Mouse (Mus musculus): Measurements from ENCODE around the gene Nr1i3. TPM values are rescaled to one million over a fixed set of nuclear protein-coding genes. Genes with fewer than 3 reads are reported as not detected.
"Not testable (repeated sequence)": the region's sequence is repeated elsewhere in the genome, so short reads cannot be mapped to it uniquely, and the experiment has no call there.

Nr1i3 gene
- total RNA-seq, 2 experiments from 2014 or later = not detected

DNA sequence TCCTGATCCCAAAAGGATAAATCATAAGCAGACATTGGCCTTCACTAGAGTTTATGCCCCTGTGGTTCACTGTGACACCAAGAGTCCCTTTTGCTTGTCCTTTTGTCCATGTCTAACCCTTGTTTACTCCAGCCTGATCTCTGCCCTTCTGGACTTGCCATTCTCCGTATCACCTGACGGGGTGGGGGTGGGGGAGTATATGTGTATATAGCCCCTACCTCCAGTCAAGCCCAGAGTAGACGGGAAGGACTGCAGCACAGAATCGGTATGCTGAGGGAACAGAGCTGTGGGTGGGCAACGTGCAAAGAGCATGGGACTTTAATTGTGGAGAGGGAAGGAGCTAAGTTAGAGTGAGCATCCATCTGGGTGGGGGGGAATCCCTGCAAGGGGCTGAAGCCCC, 11.1 kb downstream of the Nr1i3 start, which contains the start of gene Apoa2:
Gene Apoa2, plus strand, starts transcription at position 198 of the 400 bp plus-strand sequence.
- intact Hi-C loops (cut with DNase I) = loop anchor here (2.0 kb wide), 1 partner anchor 56 kb away; the partner anchor contains the start of gene Ppox

DNA sequence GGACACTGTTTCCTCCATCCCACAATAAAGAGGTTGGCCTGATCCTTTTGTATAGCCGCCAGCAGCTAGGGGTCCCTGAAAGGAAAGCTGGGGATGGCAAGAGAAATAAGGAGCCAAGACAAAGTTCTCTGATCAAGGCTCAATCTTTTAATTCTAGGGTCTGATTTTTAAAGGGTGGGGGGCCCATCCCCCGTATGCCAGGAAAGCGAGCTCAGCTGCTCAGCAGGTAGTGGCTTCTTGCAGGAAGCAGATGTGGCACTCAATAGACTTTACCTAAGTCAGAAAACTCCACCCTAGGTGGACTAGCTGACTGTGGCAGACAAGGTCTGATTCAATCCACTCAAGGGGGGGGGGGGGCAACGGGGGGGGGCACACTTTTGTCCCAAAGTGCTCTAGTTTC, 13.0 kb downstream of the Nr1i3 start:
- intact Hi-C loops (cut with DNase I) = loop anchor here (1.0 kb wide), 1 partner anchor 13 kb away; no protein-coding TSS in a partner anchor
- DNase-seq = no peak

More for the DNA sequence above, 11.1 kb downstream of the Nr1i3 start, which contains the start of gene Apoa2:
- no peak for DNase-seq

DNA sequence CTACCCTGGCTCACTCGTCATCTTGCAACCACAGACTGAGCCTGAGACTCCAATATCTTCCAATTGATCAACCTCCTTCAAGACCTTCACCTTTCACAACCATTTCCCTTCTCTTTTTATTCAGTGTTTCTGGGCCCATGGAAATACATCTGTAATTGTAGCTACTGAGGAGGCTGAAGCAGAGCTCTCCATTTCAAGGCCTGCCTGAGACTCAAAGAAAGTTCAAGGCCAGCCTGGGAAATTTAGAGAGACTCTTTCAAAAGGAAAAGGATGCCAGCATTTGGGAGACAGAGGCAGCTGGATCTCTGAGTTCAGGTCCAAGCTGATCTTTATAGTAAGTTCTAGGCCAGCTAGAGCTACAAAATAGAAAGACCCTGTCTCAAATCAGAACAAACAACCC, 14.1 kb downstream of the Nr1i3 start:
- no peak for DNase-seq
- intact Hi-C loops (cut with DNase I) = no loop called here

DNA sequence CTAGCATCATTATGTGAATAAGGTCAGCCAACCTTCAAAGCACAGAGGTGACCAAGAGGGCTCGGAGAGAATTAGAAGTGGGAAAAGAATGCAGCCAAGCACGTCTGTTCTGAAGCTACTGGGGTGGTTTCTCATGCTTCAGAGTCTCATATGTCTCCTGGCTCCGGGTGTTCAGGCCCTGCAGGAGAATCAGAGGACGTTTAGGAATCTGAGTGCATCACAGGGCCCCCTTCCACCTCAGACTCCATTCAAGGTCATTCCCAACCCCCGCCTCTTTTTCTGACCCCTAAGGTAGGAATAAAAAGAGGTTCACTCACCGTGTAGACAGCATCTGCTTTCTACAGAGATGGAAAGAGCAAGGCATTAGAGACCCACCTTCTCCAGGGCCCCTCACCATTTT, 16.0 kb downstream of the Nr1i3 start:
- intact Hi-C loops (cut with DNase I) = no loop called here
- DNase-seq = no peak

DNA sequence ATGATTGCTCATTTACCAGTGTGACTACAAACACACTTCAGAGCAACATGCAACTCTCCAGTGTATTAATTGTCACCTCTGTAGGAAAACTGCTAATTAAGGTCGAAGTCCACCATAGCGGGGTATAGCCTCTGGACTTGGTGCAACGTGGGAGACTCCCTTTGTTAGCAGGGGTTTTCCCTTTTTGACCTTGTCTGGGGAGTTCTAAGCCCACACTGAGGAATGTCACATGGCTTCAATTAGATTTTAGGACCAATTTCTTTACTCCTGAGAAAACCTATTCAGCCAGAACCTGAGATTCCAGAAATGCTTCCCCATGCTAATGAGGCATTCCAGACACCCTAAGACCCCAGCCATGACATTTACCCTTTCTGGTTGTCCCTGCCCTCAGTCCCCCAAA, 16.4 kb downstream of the Nr1i3 start:
- intact Hi-C loops (cut with DNase I) = no loop called here

DNA sequence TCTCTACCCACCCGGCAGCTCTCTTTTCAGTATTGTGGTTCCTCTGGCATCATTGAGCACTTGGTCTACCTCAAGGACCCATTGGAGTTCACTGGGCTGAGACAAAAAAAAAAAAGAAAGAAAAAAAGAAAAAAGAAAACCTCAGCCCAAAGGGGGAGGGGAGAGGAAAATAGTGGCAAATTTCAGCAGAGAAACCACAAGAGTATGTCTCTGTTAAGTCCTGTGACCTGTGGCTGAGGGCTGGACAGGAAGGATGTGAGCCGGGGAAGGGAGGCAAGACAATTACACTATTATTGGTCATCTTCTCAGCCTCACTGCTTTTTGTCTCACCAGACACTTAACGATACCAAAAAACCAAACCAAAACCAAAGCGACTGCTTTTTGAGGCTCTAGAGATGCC, 18.1 kb downstream of the Nr1i3 start:
- no peak for DNase-seq

More for the DNA sequence above, 16.4 kb downstream of the Nr1i3 start:
- no peak for DNase-seq

DNA sequence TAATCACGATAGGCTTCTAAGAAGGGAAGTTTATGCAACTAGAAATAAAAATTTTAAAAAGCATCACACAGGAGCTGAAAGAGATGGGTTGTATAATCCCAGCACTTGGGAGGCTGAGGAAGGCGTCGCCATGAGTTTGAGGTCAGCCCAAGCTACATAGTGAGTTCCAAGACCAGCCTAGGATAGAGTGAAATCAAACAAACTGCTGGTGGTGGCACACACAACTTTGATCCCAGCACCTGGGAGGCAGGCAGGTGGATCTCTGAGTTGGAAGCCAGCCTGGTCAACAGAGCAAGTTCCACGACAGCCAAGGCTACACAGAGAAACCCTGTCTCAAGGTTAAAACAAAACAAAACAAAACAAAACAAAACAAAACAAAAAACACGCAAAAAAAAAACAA, 18.6 kb downstream of the Nr1i3 start:
- intact Hi-C loops (cut with DNase I) = no loop called here
- DNase-seq = no peak

More for the DNA sequence above, 18.1 kb downstream of the Nr1i3 start:
- intact Hi-C loops (cut with DNase I) = no loop called here

DNA sequence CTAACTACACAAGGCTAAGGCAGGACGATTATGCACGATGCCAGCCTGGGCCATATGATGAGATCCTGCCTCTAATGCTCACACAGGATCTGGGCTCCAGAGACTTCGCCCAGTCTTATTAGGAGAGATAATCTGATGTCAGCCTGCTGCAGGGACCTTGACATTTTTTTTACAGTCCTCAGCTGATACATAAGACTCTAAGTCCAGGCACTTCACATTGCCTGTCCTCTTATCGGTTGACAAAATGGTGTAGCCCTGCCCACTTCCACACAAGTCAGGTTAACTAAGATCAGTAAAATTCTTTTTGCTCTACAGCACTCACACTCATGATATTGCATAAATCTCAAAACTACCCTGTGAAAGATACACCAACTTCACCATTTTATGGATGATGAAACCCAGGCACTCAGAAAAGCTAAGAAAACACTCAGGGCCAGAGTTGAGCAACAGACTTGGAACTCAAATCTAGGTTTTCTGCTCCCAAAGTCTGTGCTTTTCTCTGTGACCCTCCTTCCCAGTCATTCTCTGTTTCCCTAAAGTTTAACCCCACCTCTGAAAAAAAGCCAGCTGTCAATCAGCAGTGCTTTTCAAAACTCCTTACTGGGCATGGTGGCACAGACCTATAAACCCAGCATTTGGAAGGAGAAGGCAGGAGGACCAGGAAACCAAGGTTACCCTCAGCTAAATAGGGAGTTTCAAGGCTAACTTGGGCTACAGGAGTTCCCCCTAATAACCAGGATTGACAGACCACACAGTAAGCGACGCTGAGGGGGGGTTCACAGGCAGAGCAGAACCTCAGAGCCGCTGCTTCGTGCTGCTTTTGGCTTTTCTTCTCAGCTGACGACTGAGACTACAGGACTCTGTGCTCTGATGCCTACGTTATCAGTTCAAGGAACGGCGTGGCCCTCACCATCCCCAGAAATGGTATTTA, 19.3 kb downstream of the Nr1i3 start:
- intact Hi-C loops (cut with DNase I) = no loop called here
- DNase-seq = no peak

DNA sequence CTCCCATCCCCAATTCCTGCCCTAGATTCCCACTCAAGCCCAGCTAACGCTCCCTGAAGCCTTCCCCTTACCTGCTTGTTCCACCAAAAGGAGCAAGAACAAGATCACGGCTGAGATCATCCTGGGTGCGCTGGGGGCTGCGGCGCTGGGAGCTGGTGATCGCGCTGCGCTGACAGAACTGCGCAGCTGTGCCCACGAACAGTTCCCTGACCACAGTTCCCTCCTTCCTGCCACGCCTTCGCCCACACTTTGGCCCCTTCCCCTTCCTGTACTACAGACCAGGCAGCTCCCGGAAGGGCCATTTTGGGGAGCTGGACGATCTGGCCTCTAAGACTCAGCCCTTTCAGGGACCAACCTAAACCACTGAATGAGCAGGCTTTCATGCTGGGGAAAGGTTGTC, 20.4 kb downstream of the Nr1i3 start, which contains the start of gene Fcer1g:
Gene Fcer1g, minus strand, starts transcription at position 240 of the 400 bp plus-strand sequence.
- DNase-seq = no peak
- intact Hi-C loops (cut with DNase I) = no loop called here

DNA sequence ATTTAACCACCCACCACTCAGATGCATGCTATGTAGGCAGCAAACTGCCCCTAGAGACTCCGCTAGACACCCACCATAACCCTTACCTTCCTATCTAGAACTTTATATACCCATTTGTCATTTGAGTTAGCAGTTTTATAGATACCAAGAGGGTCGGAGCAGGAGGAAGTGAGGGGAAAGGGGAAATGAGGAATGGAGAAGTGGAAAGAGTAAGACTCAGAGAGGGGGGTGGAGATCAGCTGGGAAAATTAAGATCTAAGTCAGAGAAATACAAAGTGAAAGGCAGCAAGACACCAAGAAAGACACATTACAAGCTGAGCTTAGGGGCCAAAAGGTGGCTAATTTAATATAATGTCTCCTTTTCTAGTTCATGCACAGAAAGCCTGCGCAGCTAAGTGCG, 20.8 kb downstream of the Nr1i3 start:
- intact Hi-C loops (cut with DNase I) = no loop called here
- no peak for DNase-seq

DNA sequence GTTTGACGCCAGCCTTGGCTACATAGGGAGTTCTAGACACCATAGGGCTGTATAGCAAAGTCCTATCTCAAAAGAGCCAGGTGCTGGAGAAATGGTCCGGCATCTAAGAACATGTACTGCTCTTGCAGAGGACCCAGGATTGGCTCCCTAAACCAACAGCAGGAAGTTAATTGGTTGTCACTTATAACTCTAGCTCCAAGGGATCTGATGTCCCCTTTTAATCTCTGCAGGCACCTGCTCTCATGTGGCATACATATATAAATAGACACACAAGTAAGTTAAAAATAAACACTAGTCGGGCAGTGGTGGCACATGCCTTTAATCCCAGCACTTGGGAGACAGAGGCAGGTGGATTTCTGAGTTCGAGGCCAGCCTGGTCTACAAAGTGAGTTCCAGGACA, 22.0 kb downstream of the Nr1i3 start:
- no peak for DNase-seq
- intact Hi-C loops (cut with DNase I) = loop anchor here (5.0 kb wide), 1 partner anchor 118 kb away; no protein-coding TSS in a partner anchor

DNA sequence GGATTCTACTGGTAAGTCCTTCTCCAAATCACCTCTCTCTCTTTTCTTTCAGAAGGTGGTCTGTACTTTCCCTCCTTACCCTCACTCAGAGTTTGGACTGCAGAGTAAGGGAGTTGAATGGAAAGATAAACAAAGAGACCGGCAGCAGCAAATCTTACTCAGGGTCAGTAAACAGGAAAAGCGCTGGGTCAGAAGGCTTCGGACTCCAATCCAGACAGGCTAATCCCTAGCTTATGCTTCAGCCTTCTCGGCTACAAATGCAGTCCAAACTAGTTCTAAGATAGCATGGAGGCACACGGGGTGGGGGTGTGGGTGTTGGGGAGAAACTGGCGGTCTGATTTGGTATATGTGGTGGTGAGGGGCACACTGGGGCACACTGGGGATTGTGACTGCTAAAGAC, 23.7 kb downstream of the Nr1i3 start:
- intact Hi-C loops (cut with DNase I) = loop anchor here (5.0 kb wide), 1 partner anchor 120 kb away; no protein-coding TSS in a partner anchor
- no peak for DNase-seq

DNA sequence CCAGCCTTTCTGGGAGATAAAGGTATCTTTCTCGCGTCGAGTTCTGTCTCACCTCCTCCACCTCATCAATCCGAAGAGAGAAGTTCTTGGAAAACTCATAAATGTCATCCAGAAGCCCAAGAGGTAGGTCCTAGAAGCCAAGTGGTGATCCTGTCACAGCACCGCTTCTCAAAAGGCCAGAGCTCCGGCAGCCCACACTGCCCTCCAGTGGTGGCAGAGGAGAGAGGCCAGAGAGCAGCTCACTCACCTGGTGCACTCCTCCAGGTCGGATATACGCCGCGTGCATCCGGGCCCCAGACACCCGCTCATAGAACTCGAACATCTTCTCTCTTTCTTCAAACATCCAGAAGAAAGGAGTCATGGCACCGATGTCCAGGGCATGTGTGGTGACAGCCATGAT, 24.7 kb downstream of the Nr1i3 start:
- intact Hi-C loops (cut with DNase I) = loop anchor here (5.0 kb wide), 1 partner anchor 121 kb away; no protein-coding TSS in a partner anchor
- DNase-seq = peak; percentile 67 to 74

DNA sequence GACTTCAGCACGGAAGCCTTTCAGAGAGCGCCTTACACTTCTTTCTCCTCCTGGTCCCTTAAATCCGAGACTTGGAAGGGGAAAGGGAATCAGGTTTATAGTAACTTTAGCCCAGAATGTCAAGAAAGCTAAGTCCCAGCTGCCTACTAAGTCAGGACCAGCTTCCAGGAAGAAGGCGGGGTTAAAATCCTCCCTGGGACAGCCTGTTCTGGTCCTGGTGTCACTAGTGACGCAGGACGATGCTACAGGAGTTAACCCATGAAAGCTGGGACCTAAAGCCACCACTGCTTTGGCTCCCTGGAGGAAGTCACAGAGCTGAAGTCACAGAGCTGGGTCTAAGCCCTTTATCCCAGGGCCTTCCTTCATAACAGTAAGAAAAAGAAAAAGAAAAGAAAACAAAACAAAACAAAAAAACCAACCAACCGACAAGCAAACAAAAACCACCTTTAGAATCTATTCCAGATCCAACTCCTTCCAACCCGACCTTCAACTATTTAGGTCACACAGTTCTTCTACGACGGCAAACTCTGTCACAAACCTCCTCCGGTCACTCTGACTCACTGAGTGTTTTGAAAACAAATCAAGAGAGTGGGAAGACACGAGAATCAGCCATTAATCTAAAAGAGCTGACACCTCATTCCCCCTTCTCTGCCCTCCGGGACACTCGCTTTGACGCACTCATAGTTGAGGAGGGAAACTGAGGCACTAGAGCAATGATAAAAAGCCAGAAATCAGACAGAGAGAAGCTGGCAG, 26.4 kb downstream of the Nr1i3 start:
- intact Hi-C loops (cut with DNase I) = loop anchor here (1.0 to 5.0 kb wide), 2 partner anchors 14 to 123 kb away; no protein-coding TSS in a partner anchor

DNA sequence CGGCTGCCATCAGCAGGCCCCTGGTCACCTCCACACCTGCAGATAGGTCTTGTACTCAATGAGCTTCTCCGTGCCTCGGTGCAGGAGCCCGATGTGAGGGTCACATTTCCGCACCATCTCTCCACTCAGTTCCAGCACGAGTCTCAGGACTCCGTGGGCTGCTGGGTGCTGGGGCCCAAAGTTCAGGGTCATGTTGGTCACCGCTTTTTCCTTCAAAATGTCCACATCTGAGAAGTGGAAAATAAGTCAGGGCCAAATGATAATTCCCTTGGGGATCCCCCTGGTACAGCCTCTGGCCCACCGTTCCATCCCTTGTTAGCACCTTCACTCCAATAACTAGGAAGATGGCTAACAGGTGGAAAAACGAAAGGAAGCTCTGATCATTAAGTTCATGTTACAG, 27.1 kb downstream of the Nr1i3 start:
- intact Hi-C loops (cut with DNase I) = no loop called here
- no peak for DNase-seq

More for the DNA sequence above, 26.4 kb downstream of the Nr1i3 start:
- peak; percentile 68 for DNase-seq

DNA sequence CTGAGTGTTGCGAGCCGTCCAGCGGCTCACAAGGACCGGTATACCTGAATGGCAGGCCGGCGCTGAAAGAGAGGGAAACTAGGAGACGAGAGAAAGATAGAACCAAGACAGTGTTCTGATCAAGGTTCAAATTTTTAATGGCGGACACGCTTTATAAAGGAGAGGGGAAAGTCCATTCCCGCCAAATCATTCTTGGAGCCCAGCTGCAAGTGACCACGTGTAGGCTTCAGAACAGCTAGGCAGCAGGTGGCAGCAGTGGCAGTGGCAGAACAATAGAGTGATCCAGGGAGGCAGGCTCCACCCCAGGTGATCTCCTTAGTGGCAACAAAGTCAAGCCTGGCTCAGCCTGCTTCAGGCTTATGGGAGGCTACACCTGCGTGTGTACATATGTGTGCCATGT, 28.2 kb downstream of the Nr1i3 start:
- DNase-seq; intact Hi-C loops (cut with DNase I): not testable (repeated sequence)

DNA sequence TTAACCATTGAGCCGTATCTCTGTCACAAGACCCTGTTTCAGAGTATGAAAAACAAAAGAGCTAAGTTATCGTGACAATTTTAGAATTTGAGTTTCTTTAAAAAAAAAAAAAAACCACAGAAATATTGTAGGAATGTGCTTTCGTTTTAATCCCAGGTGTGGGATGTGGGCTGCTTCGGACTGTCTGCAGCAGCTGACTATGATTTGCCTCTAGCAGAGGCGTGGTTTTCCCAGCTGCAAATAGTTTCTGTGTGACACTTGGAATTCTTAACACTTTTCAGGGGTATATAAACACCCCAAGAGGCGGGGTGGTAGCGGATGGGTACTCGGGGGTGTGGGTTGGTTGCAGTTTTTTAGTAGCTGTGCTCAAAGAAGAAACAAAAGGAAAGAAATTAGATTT, 31.6 kb downstream of the Nr1i3 start:
- DNase-seq = no peak
- intact Hi-C loops (cut with DNase I) = loop anchor here (2.0 kb wide), 1 partner anchor 23 kb away; the partner anchor contains the start of gene Tomm40l

DNA sequence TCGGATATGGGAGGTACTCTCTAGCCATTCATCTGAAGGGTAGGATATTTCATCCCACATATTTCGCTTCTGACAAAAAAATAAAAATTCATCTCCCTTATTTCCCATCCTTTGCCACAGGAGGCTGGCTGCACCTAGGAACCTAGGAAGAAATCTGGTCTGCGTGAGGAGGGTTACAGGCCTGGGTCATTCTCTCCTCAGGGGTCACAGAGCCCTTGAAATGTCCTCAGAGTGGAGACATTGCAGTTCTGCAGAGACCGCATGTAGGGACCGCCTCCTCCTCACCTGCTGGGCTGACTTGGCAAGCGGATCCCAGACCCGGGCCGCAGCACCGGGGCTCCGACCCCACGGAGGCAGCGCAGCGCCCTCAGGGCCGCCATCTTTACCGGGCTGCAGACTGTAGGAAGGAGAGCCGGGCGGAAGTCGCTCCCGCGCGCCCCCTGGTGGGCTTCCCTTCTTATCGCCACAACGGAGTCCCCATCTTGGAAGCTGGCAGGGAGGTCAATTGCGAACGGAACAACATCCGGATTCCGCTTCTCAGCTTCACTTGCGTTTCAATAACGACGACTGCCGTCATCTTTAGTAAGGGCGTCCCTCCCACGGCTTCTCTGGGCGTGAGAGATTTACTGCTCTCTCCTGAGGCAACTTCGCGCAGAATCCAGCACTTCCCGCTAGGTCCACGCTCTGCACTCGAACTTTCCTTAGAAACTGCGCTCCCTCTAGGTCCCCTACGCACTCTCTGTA, 33.1 kb downstream of the Nr1i3 start:
- DNase-seq = peak; percentile 98 to 99
- intact Hi-C loops (cut with DNase I) = loop anchor here (1.0 to 2.0 kb wide), 2 partner anchors 16 to 34 kb away; partner anchors contain the start of gene Ppox

DNA sequence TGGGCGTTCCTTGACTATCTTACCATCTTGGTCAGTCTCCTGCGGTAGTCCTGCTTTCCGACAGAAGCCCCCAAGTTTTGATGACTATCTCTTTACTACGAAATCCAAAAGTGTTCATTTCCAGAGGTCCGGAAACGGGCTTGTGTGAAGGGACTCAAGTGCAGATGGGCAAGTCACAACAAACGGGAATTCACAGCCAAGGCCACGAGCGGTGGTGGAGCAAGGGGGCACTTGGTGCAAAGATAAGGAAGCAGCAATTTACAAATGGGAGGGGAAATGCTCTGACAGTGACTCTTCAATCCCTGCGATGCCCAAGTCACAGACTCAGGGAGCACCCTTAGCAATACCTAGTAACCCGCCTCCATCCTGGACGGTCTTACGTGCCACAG, 33.7 kb downstream of the Nr1i3 start:
- DNase-seq = no peak

DNA sequence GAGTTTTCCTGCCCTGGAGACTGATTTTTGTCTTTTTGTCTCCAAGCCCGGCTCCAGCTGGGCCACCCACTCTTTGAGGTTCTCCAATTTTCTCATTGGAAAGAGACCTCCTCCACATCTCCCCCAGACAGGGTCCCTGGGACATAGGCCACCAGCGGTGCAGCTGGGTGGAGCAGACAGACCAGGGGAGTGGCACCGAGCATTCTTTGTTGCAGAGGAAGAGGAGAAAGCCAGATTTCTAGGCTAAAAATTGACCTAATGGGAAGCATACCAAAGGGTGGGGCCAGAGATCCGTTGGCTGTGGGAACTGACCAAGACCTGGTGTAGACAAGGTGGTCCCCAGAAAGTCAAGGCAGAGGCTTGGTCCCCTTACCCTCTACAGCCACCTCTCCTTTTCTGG, 34.1 kb downstream of the Nr1i3 start:
- intact Hi-C loops (cut with DNase I) = loop anchor here (1.0 to 2.0 kb wide), 2 partner anchors 15 to 33 kb away; partner anchors contain the start of gene Ppox
- peak in 1 of 2 experiments; percentile 53 for DNase-seq

More for the DNA sequence above, 33.7 kb downstream of the Nr1i3 start:
- intact Hi-C loops (cut with DNase I) = loop anchor here (1.0 to 2.0 kb wide), 2 partner anchors 15 to 34 kb away; partner anchors contain the start of gene Ppox

All from heart, postnatal 10 days (tissue).